Mouse (Mus musculus): ENCODE data around the gene Gm44579. TPM values are rescaled to one million over a fixed set of nuclear protein-coding genes. Genes with fewer than 3 reads are reported as not detected.

The Gm44579 gene
- polyA plus RNA-seq (2017; shearing (Covaris generic)) = not detected

GRCm38 (mm10) chr15:98220877-98221276 lies at the start of gene Gm44579, which contains the start of gene Olfr287:
TSS of gene Gm44579 (minus strand) at chr15:98220977.
TSS of gene Olfr287 (minus strand) at chr15:98221056.
- ATAC-seq = no peak

DNA sequence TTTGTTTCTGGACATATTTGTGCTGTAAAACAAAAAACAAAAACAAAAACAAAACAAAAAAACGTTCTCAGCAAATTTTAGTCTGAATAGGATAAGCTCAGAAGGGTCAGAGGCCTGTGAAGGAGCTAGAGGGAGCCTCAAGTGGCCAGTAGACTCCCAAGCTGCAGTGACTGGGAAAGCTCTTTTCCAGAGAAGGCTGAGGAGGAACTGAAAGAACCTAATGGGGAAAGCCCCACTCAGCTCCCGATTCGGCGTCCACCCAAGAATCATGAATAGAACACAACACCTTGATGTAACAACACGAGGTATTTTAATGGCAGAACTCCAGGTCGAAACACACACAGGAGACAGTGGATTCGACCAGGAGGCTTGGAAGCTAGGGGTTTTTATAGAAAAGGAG lies 37.0 kb upstream of the Gm44579 start:
- no peak for ATAC-seq

DNA sequence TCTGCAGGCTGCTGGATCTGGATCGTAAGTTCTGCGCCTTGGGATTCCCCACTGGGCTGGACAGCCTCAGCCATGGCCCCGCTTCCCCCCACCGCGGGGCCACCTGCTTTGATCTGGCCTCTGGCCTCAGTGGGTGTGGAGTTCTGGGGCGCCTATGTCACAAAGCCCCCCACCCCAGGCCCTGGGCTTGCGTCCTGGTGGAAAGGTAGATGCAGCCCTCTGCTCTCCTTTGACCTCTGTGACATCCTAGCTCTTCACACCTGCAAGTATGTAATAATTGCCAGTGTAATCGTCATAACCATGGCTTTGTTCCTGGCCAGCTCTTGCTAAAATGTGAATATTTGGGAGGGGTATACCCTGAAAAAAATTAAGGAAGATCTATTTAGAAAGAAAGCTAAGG lies 36.4 kb upstream of the Gm44579 start, which contains the start of gene H1fnt:
Gene H1fnt, minus strand, starts transcription at position 101 of the 400 bp plus-strand sequence.
- no peak for ATAC-seq

GRCm38 (mm10) chr15:98256271-98256670 lies 35.5 kb upstream of the Gm44579 start:
- ATAC-seq = no peak

DNA sequence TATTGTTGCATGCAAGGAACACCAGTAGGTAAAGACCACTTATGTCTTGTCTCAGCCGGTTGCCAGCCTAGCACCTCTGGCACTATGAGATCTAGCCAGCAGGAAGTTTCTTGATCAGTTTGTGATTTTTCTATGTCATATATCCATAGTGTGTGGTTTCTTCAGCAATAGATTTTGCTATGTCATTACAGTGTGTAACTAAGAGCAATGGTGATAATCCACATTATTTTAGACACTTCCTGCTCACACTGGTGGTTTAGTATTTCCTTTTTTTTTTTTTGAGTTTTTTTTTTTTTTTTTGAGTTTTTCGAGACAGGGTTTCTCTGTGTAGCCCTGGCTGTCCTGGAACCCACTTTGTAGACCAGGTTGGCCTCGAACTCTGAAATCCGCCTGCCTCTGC lies 14.7 kb upstream of the Gm44579 start:
- no peak for ATAC-seq

DNA sequence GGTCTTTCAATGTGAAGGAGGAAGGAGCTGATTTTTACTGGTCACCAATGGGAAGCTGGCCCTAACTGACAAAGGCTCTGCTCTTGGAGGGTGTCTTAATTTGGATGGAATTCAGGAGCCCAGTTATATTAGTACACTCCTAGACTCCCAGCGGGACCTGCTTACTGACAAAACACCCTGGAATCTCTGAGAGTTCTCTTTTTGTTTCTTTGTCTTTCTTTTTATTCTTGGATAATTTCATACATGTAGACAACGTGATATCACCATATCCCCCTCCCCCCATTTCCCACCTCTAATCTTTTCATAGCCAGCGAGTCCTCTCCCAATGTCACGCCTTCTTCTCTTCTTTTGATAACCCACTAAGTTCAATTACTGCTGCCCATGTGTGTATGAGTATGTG lies 13.6 kb upstream of the Gm44579 start, which contains the start of gene Olfr286:
Gene Olfr286, minus strand, starts transcription at position 101 of the 400 bp plus-strand sequence.
- no peak for ATAC-seq

DNA sequence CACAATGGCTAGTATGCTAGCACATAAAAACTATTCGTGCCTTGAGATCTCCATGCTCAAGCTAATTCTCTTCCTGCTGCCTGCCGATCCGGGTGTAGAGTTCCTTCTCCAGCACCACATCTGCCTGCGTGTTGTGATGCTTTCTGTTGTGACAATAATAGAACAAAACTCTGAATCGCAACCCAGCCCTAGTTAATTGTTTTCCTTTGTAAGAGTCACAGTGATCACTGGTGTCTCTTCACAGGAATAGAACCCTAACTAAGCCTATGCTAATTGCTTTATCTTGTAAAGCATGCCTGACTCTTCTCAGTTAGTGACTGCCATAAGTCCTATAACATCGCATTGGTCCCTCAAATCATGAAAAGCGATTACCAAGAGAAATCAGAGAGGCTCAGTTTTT lies 5.3 kb upstream of the Gm44579 start:
- no peak for ATAC-seq

- ATAC-seq = no peak
These were observed 4.8 kb upstream of the Gm44579 start for GRCm38 (mm10) chr15:98225610-98226009.

GRCm38 (mm10) chr15:98222377-98222776 lies 1.6 kb upstream of the Gm44579 start:
- no peak for ATAC-seq

GRCm38 (mm10) chr15:98214130-98214529 lies 6.6 kb downstream of the Gm44579 start:
- ATAC-seq = no peak

DNA sequence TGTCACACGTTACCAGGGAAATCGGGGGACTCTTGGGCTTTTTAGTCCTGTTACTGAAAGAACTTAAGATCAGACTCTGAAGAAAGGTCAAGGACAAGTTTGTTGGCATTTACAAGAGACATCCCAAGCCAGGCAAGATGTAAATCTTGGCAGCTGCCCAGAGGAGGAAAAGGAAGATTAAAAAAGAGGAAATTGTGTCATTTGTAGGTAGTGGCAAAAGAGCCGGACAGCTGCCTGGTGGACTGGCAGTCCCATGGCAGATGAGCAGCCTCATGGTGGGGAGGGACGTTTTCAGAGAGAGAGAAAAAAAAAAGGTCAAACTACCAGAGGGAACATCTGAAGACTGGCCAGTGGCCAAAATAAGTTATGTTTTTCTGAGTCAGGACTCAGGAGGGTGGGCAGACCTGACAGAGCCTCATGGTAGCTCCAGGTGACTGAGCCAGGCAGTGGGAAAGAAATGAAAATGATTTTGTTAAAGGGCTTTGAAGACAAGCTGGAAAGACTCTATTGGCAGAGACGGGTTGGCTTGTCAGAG lies 7.4 kb downstream of the Gm44579 start:
- ATAC-seq = no peak

GRCm38 (mm10) chr15:98209676-98210075 lies 11.1 kb downstream of the Gm44579 start:
- ATAC-seq = no peak

DNA sequence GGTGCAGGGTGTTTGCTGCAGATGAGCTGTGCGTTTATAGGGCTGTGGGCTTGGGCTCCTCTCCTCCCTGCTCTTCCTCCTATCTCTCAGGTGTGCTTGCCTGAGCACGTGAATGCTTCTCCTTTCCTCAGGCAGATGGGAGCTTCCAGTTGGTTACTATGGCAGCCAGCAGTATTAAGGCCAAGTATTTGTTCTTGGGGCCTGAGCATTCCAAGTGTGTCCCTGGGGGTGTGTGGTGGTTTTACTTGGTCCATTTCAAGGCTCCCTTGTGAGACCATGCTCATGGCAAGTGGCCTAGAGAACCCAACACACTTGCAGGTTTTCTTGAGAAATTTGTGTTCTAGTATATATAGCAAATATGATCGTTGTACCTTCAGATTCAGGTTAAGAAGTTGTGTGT lies 25.3 kb downstream of the Gm44579 start, which contains the start of gene Olfr288:
Gene Olfr288, minus strand, starts transcription at position 101 of the 400 bp plus-strand sequence.
- no peak for ATAC-seq

DNA sequence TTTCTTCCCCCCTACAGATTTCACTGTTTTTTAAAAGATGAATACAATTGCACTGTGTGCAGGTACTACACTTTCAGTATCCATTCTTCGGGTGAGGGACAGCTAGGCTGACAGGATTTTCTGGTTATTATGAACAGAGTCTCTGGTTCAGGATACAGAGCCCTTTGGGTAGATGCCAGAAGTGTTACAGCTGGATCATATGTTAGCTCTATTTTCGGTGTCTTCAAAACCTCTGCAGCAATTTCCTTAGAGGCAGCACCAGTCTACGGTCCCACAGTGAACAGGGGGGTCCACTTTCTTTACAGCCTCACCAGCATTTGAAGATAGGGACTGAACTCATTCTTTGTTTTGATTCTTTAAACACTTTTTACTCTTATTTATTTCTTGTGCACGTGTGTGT lies 36.3 kb downstream of the Gm44579 start:
- ATAC-seq = no peak

DNA sequence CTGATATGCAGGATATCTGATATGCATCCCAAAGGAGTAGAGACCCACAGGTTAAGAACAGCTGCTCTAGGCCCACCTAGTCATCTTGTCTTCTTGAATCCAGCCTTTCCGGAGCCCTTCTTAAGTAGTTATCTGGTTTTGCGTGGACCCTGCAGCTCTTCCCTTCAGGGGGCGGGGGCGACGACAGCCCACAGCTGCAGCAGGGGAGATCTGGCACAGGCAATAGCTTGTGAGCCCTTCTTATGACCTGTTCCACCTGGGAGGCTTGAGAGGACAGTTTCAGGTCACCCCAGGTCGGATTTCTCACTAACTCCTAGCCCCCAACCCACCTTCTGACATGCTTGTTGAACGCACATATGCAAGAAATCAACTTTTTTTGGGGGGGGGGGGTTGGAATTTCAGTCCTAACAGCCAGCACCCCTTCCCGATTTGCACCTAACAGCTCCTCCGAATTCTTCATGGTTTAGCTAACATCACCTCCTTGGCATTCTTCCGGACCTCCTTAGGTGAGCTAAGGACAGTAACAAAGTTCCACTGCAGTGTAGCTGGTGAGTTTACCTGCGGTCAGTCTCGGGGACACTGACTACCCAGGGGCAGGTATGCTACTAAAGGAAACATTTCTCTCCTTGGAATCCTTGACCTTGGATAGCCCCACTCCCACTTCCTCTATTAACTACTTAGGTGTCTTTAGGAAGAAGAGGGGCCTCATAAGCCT lies 38.8 kb downstream of the Gm44579 start:
- no peak for ATAC-seq

DNA sequence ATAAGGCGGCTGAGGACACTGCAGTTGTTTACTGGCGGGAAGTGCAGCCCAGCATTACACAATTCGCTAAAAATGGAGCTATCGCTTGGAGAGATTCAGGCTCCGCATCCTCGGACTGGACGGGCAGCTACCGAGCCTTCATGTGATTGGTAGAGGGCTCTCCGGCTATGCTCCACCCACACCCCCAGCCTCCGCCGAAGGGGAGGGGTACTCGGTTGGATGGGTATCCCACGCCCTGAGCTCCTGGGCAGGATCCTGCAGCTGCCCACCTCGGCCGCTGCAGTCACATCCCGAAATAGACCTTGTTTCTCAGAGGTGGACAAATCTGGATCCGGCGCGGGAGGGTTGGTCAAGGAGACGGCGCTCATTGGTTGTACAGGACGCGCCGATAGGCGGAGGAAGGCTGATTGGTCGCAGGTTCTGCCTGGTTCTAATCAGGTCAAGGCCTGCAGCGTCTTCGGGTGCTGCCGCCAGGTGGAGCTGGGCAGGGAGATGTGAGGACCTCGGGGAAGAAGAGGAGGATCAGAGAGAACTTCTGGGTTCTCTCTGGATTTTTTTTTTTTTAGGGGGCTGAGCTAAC lies 39.6 kb downstream of the Gm44579 start:
- peak; percentile 93 for ATAC-seq

- ATAC-seq = no peak
These were observed 40.1 kb downstream of the Gm44579 start for GRCm38 (mm10) chr15:98180567-98181131.

- ATAC-seq = no peak
These were observed 43.5 kb downstream of the Gm44579 start for GRCm38 (mm10) chr15:98177320-98177719.

DNA sequence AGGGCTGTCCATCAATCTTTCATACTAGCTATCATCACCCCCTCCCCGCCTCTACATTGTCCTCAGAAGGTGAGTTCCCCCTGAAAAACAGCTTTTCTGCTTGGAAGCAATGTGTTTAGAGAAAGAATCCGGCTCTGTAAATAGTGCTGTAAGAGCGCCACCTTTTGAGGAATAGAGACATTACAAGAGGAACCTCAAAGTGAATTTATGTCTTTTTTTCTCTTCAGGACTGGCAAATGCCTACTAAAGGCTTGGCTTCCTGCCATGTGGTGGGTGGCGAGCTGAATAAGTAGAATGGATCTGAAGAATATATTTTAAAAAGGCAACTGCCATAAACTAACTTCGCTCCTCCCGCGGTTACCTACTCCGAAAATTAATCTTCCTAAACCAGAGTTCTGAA lies 47.0 kb downstream of the Gm44579 start:
- peak; percentile 43 for ATAC-seq

GRCm38 (mm10) chr15:98172113-98172512 lies 48.7 kb downstream of the Gm44579 start:
- no peak for ATAC-seq

- ATAC-seq = no peak
These were observed 49.9 kb downstream of the Gm44579 start for GRCm38 (mm10) chr15:98170917-98171316.

- ATAC-seq = no peak
These were observed 50.4 kb downstream of the Gm44579 start for GRCm38 (mm10) chr15:98170365-98170764.

- ATAC-seq = no peak
These were observed 52.2 kb downstream of the Gm44579 start for GRCm38 (mm10) chr15:98168622-98169004.

Data from inflammation-experienced regulatory T-cells, adult 6 months (primary cell).